Mouse (Mus musculus) embryonic fibroblast, embryonic 13.5 days (primary cell): ENCODE measurements around the gene Grasp. TPM values are rescaled to one million over a fixed set of nuclear protein-coding genes. Genes with fewer than 3 reads are reported as not detected.

Experiments used
- H3K27ac ChIP-seq: 2 replicates; pipeline ENCODE4 v1.5.1; 2012; ENCODE audit warnings: low read length, control low read depth, inconsistent platforms; ENCODE audit not compliant: insufficient read depth
- H3K4me1 ChIP-seq: 2 replicates; pipeline ENCODE4 v1.6.1; 2011; ENCODE audit warnings: low read length; ENCODE audit not compliant: control insufficient read depth, insufficient read depth
- H3K4me3 ChIP-seq: 2 replicates; pipeline ENCODE4 v1.5.1; 2011; ENCODE audit warnings: mild to moderate bottlenecking, control low read depth, low read length; ENCODE audit not compliant: insufficient read depth
- CTCF ChIP-seq: IDR thresholded peaks from 2 replicates; pipeline ENCODE4 v1.5.1; 2011; ENCODE audit warnings: mild to moderate bottlenecking, control low read depth, low read length, moderate library complexity, borderline replicate concordance; ENCODE audit not compliant: insufficient read depth
- POLR2A ChIP-seq: IDR thresholded peaks from 2 replicates; pipeline ENCODE4 v1.6.1; 2011; ENCODE audit warnings: low read depth, mild to moderate bottlenecking, control low read depth, low read length, moderate library complexity
- polyA plus RNA-seq: library from polyadenylated mRNA; stranded (reverse); fragments of >200 nt; gene quantifications from 2 replicates; pipeline ENCODE4 v1.2.4, GENCODE M21; 2011; ENCODE audit warnings: low read depth; ENCODE audit not compliant: missing spikeins, insufficient read length

The Grasp gene
- polyA plus RNA-seq, 1 experiment: 9.0 TPM

DNA sequence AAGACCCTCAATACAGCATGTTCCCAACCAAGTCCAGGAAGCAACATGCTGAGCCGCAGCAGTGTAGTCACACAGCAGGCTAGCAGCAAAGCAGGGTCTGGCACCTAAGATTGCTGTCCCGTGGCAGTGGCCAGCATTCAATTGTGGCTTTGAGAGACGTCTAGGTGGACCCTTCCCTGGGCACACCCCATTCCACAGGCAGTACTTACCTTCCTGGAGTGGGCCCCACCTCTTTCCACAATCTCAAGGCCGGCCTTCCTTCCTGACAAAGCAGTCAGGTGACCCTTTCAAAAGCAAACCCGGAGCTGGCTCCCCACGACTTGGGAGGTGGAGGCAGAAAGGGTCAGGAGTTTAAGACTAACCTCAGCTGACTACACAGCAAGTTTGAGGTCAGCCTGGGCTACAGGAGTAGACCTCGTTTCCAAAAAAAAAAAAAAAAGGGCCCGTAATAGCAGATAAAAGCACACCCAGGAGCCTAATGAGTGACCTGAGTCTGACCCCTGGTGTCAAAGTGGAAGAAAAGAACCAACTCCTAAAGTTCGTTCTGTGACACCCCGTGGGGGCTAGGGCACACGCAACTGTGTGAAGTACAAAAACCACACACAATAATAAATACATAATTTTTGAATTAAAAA is 9.8 kb downstream of the Grasp start:
- TF ChIP-seq CTCF: no peak
- TF ChIP-seq POLR2A: no peak
- H3K4me1 ChIP-seq: 0 out of 2 replicates have a peak, but pooled peaks cover 2% of the 10 kb centered on the region
- no peak overlapping the region for H3K27ac ChIP-seq
- H3K4me3 ChIP-seq: no peak overlapping the region

DNA sequence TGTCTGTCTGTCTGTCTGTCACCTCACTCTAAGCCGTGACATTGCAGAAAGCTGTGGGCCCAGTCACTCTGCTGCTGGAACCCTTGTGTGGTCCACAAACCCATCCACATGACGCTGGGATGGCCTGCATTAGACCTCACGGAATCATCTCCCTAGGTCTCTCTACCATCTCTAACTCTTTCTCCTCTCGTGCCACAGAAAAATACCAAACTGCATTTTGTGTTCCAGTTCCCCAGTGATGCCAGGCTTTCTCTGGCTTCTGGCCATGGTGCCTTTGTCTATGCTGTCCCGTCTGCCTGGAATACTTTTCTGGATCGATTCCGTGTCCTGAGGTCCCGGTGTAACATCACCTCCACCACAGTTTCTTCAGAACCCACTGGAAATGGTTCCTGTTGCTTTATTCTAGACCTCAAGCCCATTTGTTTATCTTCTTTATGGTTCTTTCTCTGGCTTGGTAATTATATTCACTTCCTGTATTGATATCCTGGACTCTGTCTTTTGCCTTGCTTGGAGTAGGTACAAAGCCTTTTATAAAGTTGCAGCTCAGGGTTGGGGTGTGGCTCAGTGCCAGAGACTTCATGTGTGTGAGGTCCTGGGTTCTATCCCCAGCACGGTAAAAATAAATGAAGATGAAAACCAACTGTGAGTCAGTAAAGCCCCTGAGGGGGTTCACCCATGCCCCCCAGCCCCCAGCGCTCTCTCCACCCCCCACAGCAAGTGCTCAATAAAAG is 10.8 kb downstream of the Grasp start:
- H3K4me1 ChIP-seq: no peaks in the 10 kb centered on the region
- TF ChIP-seq CTCF (no peak), POLR2A (no peak)
- H3K27ac ChIP-seq: no peak overlapping the region
- H3K4me3 ChIP-seq: no peak overlapping the region

DNA sequence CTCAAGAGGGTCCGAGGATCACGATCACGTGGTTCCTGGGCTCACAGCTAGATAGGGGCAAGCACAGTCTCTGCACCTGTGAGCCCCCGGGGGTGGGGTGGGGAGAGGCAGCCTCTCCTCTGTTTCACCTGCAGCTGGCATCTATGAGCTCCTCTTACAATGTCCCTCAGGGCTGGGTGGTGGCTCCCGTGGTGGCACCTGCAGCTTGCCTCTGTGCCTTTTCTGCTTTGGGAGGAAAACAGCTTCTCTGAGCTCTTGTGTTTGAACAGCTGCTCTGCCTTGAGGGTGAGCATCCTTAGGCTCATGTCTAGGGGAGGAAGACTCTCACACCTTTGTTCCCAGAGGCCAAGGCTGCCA is 11.3 kb downstream of the Grasp start:
- no peaks in the 10 kb centered on the region for H3K4me1 ChIP-seq
- H3K27ac ChIP-seq: no peak overlapping the region
- TF ChIP-seq POLR2A (no peak), CTCF (no peak)
- H3K4me3 ChIP-seq: no peak overlapping the region

DNA sequence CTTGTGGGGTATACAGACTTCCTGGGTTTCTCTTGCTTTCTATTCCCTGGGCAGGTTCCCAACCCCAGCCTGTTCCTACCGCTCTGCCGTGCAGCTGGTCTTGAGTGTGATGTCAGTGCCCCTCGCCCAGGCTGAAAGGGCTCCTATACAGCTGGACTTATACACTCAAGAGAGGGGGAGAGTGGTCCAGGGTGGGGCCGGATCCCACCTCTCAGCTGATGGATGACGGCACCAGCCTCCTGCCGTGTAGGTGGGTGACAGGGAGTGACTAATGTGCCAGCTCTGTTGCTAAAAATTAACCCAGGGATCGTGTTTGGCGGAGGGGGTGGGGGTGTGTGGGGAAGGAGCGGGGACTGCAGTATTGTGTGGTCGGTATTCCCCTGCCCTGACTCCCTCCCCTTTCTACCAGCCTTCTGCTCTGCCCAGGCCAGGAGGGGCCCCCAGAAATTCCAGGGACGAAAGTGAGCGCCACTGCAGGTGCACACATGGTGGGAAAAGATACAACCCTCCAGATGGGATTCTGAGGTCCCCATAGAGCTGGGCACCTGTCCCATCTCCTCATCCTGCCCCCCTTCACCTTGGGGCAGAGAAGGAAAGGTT is 11.8 kb downstream of the Grasp start:
- TF ChIP-seq POLR2A (no peak), CTCF (no peak)
- H3K4me1 ChIP-seq: no peaks in the 10 kb centered on the region
- no peak overlapping the region for H3K4me3 ChIP-seq
- H3K27ac ChIP-seq: no peak overlapping the region

DNA sequence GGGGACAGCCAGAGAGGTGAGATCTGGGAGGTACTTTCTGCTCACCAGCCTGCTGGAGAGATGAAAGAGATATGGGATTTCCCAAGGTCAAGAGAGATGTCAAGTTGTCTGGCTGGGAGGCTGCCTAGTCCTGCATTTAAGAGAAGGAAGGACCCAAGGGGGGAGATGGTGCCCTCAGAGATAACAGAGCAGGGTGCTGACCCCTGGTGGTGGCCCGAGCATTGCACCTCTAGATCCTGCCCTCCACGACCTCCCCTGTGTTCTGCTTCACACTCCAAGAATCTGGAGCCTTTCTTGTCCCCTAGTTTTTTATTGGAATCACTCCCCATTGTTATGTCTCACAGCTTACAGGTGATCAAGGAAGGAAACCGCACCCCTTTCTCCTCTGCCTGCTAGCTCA is 12.9 kb downstream of the Grasp start:
- Histone ChIP-seq H3K27ac (no peak overlapping the region), H3K4me3 (no peak overlapping the region), H3K4me1 (no peaks in the 10 kb centered on the region)
- TF ChIP-seq POLR2A (no peak), CTCF (peak; percentile 64; the same call in 1 of the 2 replicates)

DNA sequence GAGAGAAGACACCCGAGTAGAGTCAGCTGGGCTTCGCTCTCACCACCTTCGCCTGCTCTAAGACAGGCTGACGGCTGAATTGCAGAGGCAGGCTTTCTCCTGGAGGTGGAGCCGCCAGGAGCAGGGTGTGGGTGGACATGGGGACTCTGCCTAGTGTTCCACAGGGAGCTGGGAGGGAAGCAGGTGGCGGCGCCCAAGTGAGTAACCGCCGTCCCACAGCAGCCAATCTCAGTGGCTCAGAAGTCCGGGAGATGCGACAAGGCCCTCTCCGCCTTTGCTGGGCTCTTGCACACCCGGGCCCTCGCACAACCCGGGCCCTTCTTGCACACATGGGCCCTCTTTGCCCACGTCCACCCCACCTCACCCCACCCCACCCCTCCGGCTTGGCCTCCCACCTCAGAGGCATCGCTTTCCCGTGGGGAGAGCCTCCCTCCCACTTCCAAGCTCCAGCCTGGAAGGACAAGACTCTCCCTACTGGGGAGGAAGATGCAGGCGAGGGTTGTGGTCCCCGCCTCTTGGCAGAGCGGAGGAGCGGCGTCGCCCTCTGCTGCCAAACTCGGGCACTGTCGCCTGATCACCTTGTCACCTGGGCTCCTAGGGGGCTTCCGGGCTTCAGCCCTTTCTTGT is 15.0 kb downstream of the Grasp start:
- H3K4me1 ChIP-seq: no peaks in the 10 kb centered on the region
- TF ChIP-seq POLR2A (peak; percentile 42; the same call in 1 of the 2 replicates), CTCF (peak; percentile 82; the same call in 1 of the 2 replicates)
- H3K27ac ChIP-seq: no peak overlapping the region
- H3K4me3 ChIP-seq: no peak overlapping the region

DNA sequence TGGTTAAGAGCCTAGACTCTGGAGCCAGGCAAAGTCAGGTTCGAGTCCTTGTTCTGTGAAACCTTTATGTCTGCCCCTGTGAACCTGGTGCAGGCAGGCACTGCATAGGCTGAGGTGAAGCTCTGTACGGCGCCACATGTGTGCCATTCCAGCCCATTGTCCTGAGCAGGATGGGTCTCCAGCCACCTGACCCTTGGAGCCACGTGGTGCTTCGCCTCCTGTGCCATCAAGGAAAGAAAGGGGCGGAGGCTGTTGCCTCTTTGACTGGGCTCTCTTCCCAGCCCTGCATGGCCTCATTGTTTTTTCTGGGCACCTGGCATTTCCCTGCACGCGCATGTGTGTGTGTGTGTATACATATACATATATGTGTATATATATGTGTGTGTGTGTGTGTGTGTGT is 15.8 kb downstream of the Grasp start:
- TF ChIP-seq POLR2A: no peak
- no peak for TF ChIP-seq CTCF
- Histone ChIP-seq H3K4me1 (no peaks in the 10 kb centered on the region), H3K4me3 (no peak overlapping the region), H3K27ac (no peak overlapping the region)

DNA sequence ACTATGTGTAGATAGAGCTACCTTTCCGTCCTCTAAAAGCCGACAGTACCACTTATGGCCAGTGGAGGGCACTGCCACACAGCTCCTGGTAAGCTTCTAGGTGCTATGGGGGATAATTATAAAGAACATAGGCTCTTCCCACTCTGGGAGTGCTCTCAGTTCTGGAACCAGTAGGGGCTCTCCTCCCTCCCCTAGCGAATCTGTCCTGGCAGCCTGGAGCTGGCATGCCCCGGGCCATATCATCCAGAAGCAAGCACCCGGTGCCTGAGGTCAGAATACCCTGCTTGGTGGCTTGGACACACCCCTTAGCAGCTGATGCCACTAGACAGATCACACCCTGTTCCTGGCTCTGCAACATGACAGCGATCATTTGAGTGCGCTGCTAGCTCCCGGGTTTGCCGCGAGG is 16.8 kb downstream of the Grasp start:
- H3K27ac ChIP-seq: no peak overlapping the region
- no peaks in the 10 kb centered on the region for H3K4me1 ChIP-seq
- TF ChIP-seq POLR2A: peak; percentile 43; the same call in 1 of the 2 replicates
- peak; percentile 70; the same call in 1 of the 2 replicates for TF ChIP-seq CTCF
- H3K4me3 ChIP-seq: 0 out of 2 replicates have a peak overlapping the region, but pooled peaks have one; percentile 0

DNA sequence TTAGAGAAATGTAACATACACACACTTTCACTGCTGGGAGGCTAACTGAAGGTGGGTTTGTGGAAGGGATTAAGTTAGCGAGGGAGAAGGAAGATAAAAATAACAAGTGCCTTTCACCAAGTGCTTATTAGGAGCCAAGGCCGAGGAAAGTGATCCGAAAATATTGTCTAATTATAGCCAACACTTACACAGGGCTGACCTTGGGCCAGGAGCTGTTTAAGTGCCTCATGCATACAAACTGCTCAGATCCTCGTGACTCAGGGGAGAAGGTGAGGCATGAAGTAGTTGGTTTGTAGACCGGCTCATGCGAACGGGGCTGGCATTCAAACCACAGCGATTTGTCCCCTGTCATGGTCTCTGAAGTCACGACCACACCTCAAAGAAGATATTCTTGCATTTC is 17.2 kb downstream of the Grasp start:
- Histone ChIP-seq H3K4me1 (no peaks in the 10 kb centered on the region), H3K27ac (no peak overlapping the region), H3K4me3 (0 out of 2 replicates have a peak overlapping the region, but pooled peaks have one; percentile 0)
- no peak for TF ChIP-seq CTCF
